Mouse (Mus musculus) thymus, adult 2 months (tissue): Measurements from ENCODE around the gene Prmt3. TPM values are rescaled to one million over a fixed set of nuclear protein-coding genes. Genes with fewer than 3 reads are reported as not detected.

Experiments
- DNase-seq: peaks from one replicate; pipeline ENCODE4 v3.0.0; 2021
- H3K27ac ChIP-seq: fragments of 200-500 bp; 2 replicates; pipeline ENCODE4 v1.5.1; 2012; ENCODE audit warnings: low read length, control low read depth; ENCODE audit not compliant: control insufficient read depth, insufficient read depth
- H3K27me3 ChIP-seq: fragments of 200-500 bp; 2 replicates; pipeline ENCODE4 v1.6.1; 2012; ENCODE audit warnings: mild to moderate bottlenecking, low read length, moderate library complexity, mixed read lengths; ENCODE audit not compliant: control insufficient read depth, insufficient read depth
- H3K36me3 ChIP-seq: fragments of 200-500 bp; 2 replicates; pipeline ENCODE4 v1.6.1; 2012; ENCODE audit warnings: mild to moderate bottlenecking, low read length, moderate library complexity; ENCODE audit not compliant: control insufficient read depth, insufficient read depth
- H3K4me1 ChIP-seq: fragments of 200-500 bp; replicated peaks from 2 replicates; pipeline ENCODE4 v1.6.1; 2012; ENCODE audit warnings: low read length; ENCODE audit not compliant: control insufficient read depth, insufficient read depth
- H3K4me3 ChIP-seq: fragments of 200-500 bp; 2 replicates; pipeline ENCODE4 v1.5.1; 2012; ENCODE audit warnings: mild to moderate bottlenecking, low read length, control low read depth, moderate library complexity; ENCODE audit not compliant: control insufficient read depth, insufficient read depth
- CTCF ChIP-seq: fragments of 200-500 bp; IDR thresholded peaks from 2 replicates; pipeline ENCODE4 v1.5.1; 2012; ENCODE audit warnings: mild to moderate bottlenecking, control low read depth, low read length, moderate library complexity, borderline replicate concordance; ENCODE audit not compliant: control insufficient read depth, poor library complexity, insufficient read depth; ENCODE audit errors: extremely low read depth
- POLR2A ChIP-seq: fragments of 200-500 bp; IDR thresholded peaks from 2 replicates; pipeline ENCODE4 v1.6.1; 2012; ENCODE audit warnings: mild to moderate bottlenecking, low read length, control low read depth, moderate library complexity; ENCODE audit not compliant: control insufficient read depth, poor library complexity, insufficient read depth; ENCODE audit errors: extremely low read depth
- WGBS: fragments of 180-500 bp; shearing (Covaris S2); methylation state at CpG from one replicate; pipeline ENCODE4 v1.1.7; 2018; 5-methylcytosine and 5-hydroxymethylcytosine counted together
- polyA plus RNA-seq: library from polyadenylated mRNA; depleted of rRNA; stranded (reverse); fragments of >200 nt; gene quantifications from 2 replicates; pipeline ENCODE4 v1.2.3, GENCODE M21; 2012

Gene Prmt3
- polyA plus RNA-seq, 1 experiment, result 35.0 TPM

DNA sequence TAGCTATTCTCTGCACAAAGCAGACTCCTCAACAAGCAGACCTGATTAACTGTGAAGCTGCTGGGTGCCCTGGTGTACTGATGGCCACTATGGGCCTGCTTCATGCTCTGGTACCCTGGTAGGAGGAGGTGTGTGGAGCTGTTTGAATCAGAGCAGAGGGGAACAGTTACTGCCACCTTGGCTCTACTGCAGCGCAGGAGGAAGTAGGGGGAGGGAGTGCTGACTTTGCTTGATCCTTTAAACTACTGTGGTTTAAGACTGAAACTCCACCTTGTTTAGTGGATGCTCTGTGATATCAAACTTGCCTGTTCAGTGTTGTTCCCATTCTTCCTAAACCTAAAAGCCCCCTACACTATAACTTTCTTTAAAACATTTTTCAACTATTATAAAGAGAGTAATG is 49.8 kb downstream of the Prmt3 start:
- 22% methylated on average over 1 of the region's 1 CpGs for WGBS
- Histone ChIP-seq H3K4me1 (peaks cover 2% of the 10 kb centered on the region; the same call in 1 of the 2 replicates), H3K36me3 (peaks cover 5% of the 10 kb centered on the region; the same call in 1 of the 2 replicates), H3K27me3 (no peaks in the 10 kb centered on the region), H3K4me3 (no peak overlapping the region), H3K27ac (no peak overlapping the region)
- peak; percentile 4 for DNase-seq
- TF ChIP-seq CTCF (no peak), POLR2A (no peak)

DNA sequence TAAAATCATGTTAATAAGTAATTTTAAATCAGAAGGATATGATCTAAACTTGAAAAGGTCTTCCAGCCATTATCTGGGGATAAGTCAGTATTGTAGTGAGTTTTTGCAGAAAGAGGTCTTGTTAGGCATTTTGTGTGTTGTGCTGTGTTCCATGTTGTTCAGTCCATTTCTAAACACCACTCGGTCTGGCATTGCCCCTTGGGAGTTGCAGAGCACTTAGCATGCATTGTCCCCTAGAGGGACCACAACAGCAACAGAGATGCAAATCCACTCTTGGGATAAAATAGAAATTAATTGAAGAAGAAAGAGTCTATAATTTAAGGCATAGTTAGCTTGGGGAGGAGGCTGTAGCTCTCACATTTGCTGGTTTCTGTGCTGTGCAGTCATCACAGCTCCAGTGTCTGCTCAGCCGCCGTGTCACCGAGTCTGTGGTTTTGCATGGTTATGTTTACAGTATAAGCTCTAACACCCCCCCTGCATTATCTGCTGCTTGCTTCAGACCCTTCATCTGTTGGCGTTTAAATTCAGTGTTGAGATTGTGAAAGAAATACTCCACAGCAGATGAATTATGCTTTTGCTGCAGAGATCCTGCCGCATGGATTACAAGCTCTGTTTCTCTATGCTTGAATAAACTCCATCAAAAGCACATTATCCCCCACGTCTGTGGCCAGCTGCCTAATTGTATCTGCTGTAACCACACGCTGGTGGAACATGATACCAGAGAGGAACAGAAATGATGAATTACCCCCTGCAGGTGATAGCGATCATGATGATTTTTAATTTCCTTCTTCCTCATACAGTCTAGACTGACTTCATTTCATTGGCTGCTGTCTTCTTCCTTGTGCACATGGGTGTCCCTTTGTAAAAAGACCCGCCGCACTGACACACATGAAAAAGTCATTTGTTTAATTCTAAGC is 64.5 kb downstream of the Prmt3 start:
- Histone ChIP-seq H3K36me3 (peaks cover 7% of the 10 kb centered on the region; the same call in 1 of the 2 replicates), H3K27me3 (no peaks in the 10 kb centered on the region), H3K4me1 (no peaks in the 10 kb centered on the region), H3K4me3 (no peak overlapping the region), H3K27ac (no peak overlapping the region)
- TF ChIP-seq POLR2A (no peak), CTCF (no peak)
- WGBS, result 70% methylated on average over 11 of the region's 11 CpGs
- DNase-seq, result no peak

DNA sequence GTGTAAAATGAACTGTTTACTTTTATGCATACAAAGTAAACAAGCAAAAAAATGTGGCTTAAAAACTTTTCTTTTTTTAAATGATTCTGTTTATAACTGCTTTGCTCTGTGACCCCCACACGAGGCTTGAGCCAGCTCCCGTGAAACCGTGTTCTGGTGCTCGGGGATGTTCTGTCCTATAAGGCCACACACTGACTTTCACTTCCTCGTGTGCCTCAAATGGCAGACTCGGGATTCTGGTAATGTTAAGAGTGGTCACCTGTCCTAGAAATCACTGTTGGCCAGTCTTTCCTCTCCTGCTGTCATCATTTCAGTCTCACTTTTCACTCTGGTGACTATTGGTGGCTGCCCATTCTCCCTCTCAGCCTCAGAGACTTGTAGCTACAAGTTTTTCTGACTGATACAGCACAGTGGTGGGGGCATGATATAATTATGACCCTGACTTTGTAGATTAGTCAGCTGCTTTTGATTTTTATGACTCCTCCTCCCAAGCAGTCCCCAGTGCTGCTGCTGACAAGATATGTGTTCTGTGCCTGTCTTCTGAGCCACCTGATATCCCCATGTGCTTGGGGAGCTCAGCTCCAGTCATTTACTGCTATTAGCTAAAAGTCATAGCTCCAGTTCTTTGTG is 65.3 kb downstream of the Prmt3 start:
- Histone ChIP-seq H3K27me3 (no peaks in the 10 kb centered on the region), H3K4me3 (no peak overlapping the region), H3K36me3 (peaks cover 5% of the 10 kb centered on the region; the same call in 1 of the 2 replicates), H3K27ac (no peak overlapping the region), H3K4me1 (no peaks in the 10 kb centered on the region)
- WGBS, result 77% methylated on average over 6 of the region's 6 CpGs
- no peak for DNase-seq
- no peak for TF ChIP-seq POLR2A
- TF ChIP-seq CTCF, result no peak

GRCm38 (mm10) chr7:49847939-49848338 is 69.8 kb downstream of the Prmt3 start:
- Histone ChIP-seq H3K27me3 (no peaks in the 10 kb centered on the region), H3K36me3 (0 out of 2 replicates have a peak, but pooled peaks cover 4% of the 10 kb centered on the region), H3K4me1 (no peaks in the 10 kb centered on the region), H3K27ac (no peak overlapping the region), H3K4me3 (no peak overlapping the region)
- 99% methylated on average over 2 of the region's 2 CpGs for WGBS
- no peak for DNase-seq
- TF ChIP-seq POLR2A (no peak), CTCF (no peak)

DNA sequence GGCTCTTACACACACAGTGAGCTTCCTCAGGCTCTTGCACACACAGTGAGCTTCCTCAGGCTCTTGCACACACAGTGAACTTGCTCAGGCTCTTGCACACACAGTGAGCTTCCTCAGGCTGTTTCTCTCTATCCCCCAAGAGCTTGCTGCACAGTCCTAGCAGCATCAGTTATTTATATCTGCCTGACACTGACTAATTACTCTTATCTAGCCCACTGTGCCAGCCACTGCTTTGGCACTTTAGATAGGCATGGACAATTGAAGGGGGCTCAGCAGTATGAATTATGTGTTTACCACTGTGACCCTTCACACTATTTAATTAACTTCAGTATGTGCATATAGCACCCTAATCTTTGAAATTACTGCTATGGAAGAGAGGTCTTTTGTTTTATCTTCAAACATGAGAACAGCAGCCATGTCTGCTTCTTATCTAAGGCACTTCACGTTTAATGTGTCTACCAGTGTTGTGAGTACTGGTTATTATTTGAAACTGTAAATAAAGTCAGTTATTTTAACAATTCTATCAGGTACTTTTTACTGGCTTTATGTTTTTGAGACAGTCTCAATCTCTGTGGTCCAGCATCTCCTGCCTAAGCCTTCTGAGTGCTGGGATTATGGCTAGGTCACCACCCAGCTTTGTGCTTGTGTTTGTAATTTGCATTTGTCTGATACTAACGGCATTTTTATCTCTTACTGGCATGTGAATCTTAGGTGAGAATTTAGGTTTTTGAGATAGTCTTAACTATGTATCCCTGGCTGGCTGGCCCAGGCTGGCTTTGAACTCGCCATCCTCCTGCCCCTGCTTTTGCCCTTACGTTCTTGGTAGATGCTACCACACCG is 75.4 kb downstream of the Prmt3 start:
- Histone ChIP-seq H3K4me3 (no peak overlapping the region), H3K36me3 (0 out of 2 replicates have a peak, but pooled peaks cover 4% of the 10 kb centered on the region), H3K4me1 (no peaks in the 10 kb centered on the region), H3K27me3 (no peaks in the 10 kb centered on the region), H3K27ac (no peak overlapping the region)
- WGBS, result 98% methylated on average over 5 of the region's 5 CpGs
- no peak for DNase-seq
- TF ChIP-seq CTCF (no peak), POLR2A (no peak)

DNA sequence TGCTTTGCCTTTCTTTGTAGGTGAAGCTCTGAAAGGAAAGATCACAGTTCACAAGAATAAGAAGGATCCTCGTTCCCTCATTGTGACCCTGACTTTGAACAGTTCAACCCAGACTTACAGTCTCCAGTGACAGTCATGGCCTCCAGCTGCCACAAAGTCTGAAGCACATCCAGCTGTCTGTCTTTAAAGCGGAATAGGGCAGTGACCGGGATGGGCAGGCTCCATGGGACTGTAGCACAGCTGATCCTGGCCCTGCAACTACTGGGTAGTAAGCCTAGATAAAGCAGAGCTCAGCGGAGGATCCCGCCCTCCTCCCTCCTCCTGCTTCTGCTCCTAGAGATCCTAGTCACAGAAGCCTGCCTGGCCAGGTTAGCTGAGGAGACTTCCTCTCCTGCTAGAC is 79.2 kb downstream of the Prmt3 start:
- no peak for TF ChIP-seq POLR2A
- no peak for TF ChIP-seq CTCF
- Histone ChIP-seq H3K4me3 (no peak overlapping the region), H3K36me3 (no peaks in the 10 kb centered on the region), H3K4me1 (no peaks in the 10 kb centered on the region), H3K27ac (no peak overlapping the region), H3K27me3 (no peaks in the 10 kb centered on the region)
- DNase-seq, result no peak
- 97% methylated on average over 5 of the region's 5 CpGs for whole genome bisulfite sequencing
